Mouse (Mus musculus): ENCODE data around the gene Isyna1. TPM values are rescaled to one million over a fixed set of nuclear protein-coding genes. Genes with fewer than 3 reads are reported as not detected.

Isyna1 gene
- polyA plus RNA-seq, 1 experiment from 2014 or later, result 49.1 TPM

- Histone ChIP-seq H3K27me3 (replicated peaks; ENCODE audit: insufficient read depth, low read length) (no peaks in the 10 kb centered on the region), H3K36me3 (ENCODE audit: insufficient read depth, low read length) (no peaks in the 10 kb centered on the region), H3K4me1 (ENCODE audit: insufficient read depth, low read depth, low read length) (peaks cover 53% of the 10 kb centered on the region), H3K4me3 (ENCODE audit: low read depth, low read length) (no peak overlapping the region), H3K27ac (ENCODE audit: low read length) (peak overlapping the region; percentile 39; the same call in 1 of the 2 replicates), H3K9me3 (ENCODE audit: low read length) (no peaks in the 10 kb centered on the region), H3K4me2 (replicated peaks; ENCODE audit: low read depth, low read length) (no peak overlapping the region), H3K9ac (replicated peaks; ENCODE audit: low read depth) (no peak overlapping the region)
- ATAC-seq (no peak), DNase-seq (ENCODE audit: low spot score) (peak; percentile 40)
- 27% methylated on average over 4 of the region's 4 CpGs for WGBS
- TF ChIP-seq CTCF (IDR thresholded peaks at IDR 0.05), result no peak
- TF ChIP-seq EP300 (IDR thresholded peaks at IDR 0.05), result no peak
Observed at GRCm38 (mm10) chr8:70561357-70561756, 32.8 kb upstream of the Isyna1 start.

DNA sequence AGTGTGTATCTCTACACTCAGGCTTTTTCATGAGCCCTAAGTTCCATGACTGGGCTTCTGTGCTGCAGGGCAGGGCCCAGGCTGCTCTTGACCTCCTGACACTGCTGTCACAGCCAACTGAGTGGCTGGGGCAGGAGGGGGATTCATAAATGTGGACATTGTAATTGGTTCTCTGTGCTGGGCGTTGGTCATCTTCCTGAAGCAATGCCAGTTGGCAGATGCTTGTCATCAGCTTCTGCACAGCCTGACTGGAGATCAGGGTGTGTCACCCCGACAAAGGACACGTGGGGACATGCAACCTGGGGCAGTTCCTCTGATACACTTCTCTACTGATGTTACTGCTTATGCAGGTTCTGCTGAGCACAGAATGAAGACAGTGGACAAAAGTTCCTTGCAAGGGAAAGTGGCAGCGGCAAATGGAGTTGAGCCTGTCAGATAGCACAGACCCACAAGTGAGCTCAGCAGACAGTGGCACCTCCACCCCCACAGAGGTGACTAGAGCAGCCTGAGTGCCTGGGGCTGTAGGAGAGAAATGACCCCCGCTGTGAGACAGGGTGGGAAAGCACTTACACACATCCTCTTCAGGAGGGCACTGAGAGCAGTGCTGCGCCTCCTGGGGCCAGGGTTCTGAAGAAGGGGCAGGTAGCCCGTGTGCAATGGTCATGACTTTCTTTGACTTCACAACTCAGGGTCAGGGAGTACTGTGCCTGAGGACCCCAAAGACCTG, 32.2 kb upstream of the Isyna1 start:
- no peaks in the 10 kb centered on the region for H3K36me3 ChIP-seq (ENCODE audit: insufficient read depth, low read length)
- no peak overlapping the region for H3K9ac ChIP-seq (replicated peaks; ENCODE audit: low read depth)
- 39% methylated on average over 7 of the region's 7 CpGs for WGBS
- peak overlapping the region; percentile 39 for H3K27ac ChIP-seq (ENCODE audit: low read length)
- TF ChIP-seq EP300 (IDR thresholded peaks at IDR 0.05), result 0 out of 2 replicates have a peak, but pooled peaks have one; percentile 32
- no peak for TF ChIP-seq CTCF (IDR thresholded peaks at IDR 0.05)
- no peaks in the 10 kb centered on the region for H3K9me3 ChIP-seq (ENCODE audit: low read length)
- no peak overlapping the region for H3K4me2 ChIP-seq (replicated peaks; ENCODE audit: low read depth, low read length)
- peak; percentile 53 for ATAC-seq
- no peak overlapping the region for H3K4me3 ChIP-seq (ENCODE audit: low read depth, low read length)
- peaks cover 53% of the 10 kb centered on the region for H3K4me1 ChIP-seq (ENCODE audit: insufficient read depth, low read depth, low read length)
- peak; percentile 80 for DNase-seq (ENCODE audit: low spot score)
- no peaks in the 10 kb centered on the region for H3K27me3 ChIP-seq (replicated peaks; ENCODE audit: insufficient read depth, low read length)

GRCm38 (mm10) chr8:70562802-70563201, 31.4 kb upstream of the Isyna1 start:
- Histone ChIP-seq H3K27me3 (replicated peaks; ENCODE audit: insufficient read depth, low read length) (no peaks in the 10 kb centered on the region), H3K9me3 (ENCODE audit: low read length) (no peaks in the 10 kb centered on the region), H3K27ac (ENCODE audit: low read length) (no peak overlapping the region), H3K9ac (replicated peaks; ENCODE audit: low read depth) (no peak overlapping the region), H3K4me2 (replicated peaks; ENCODE audit: low read depth, low read length) (no peak overlapping the region), H3K36me3 (ENCODE audit: insufficient read depth, low read length) (no peaks in the 10 kb centered on the region), H3K4me1 (ENCODE audit: insufficient read depth, low read depth, low read length) (peaks cover 51% of the 10 kb centered on the region), H3K4me3 (ENCODE audit: low read depth, low read length) (no peak overlapping the region)
- WGBS, result 63% methylated on average over 3 of the region's 3 CpGs
- TF ChIP-seq EP300 (IDR thresholded peaks at IDR 0.05) (peak; percentile 61), CTCF (IDR thresholded peaks at IDR 0.05) (no peak)
- peak; percentile 71 for ATAC-seq
- DNase-seq (ENCODE audit: low spot score), result peak; percentile 83

GRCm38 (mm10) chr8:70563763-70564387, 30.3 kb upstream of the Isyna1 start:
- Histone ChIP-seq H3K27ac (ENCODE audit: low read length) (no peak overlapping the region), H3K27me3 (replicated peaks; ENCODE audit: insufficient read depth, low read length) (no peaks in the 10 kb centered on the region), H3K4me1 (ENCODE audit: insufficient read depth, low read depth, low read length) (peaks cover 46% of the 10 kb centered on the region), H3K36me3 (ENCODE audit: insufficient read depth, low read length) (no peaks in the 10 kb centered on the region), H3K9me3 (ENCODE audit: low read length) (no peaks in the 10 kb centered on the region), H3K9ac (replicated peaks; ENCODE audit: low read depth) (no peak overlapping the region), H3K4me2 (replicated peaks; ENCODE audit: low read depth, low read length) (no peak overlapping the region), H3K4me3 (ENCODE audit: low read depth, low read length) (no peak overlapping the region)
- 76% methylated on average over 6 of the region's 6 CpGs for WGBS
- ATAC-seq (no peak), DNase-seq (ENCODE audit: low spot score) (no peak)
- TF ChIP-seq EP300 (IDR thresholded peaks at IDR 0.05) (no peak), CTCF (IDR thresholded peaks at IDR 0.05) (no peak)

DNA sequence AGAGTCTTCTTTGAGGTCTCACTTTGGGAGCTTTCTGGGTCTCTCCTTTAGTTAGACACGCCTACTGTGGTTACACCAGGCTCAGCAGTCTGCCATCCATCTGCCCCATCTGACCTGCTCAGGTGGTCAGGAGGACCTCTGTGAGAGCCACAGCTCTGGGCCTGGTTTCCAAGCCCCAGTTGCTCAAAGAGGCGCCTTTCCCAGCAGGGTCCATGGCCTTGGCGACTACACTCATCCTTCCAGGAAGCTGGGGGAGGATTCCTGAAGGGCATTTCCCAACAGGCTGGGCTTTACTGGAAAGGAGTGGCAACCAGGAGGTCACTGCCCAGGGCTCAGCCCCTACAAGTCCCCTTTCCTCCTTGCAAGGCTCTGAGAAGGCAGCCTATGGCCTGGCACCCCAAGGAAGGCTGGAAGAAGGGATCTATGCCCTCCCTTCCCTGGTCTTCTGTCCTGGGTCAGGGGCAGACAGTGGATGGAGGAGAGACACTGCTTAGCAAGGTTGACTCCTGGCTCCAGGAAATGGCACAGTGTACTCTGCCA, 29.4 kb upstream of the Isyna1 start:
- DNase-seq (ENCODE audit: low spot score) (peak; percentile 49), ATAC-seq (no peak)
- 54% methylated on average over 3 of the region's 3 CpGs for WGBS
- Histone ChIP-seq H3K9me3 (ENCODE audit: low read length) (no peaks in the 10 kb centered on the region), H3K9ac (replicated peaks; ENCODE audit: low read depth) (no peak overlapping the region), H3K4me1 (ENCODE audit: insufficient read depth, low read depth, low read length) (peaks cover 46% of the 10 kb centered on the region), H3K36me3 (ENCODE audit: insufficient read depth, low read length) (no peaks in the 10 kb centered on the region), H3K4me2 (replicated peaks; ENCODE audit: low read depth, low read length) (no peak overlapping the region), H3K4me3 (ENCODE audit: low read depth, low read length) (no peak overlapping the region), H3K27me3 (replicated peaks; ENCODE audit: insufficient read depth, low read length) (no peaks in the 10 kb centered on the region), H3K27ac (ENCODE audit: low read length) (no peak overlapping the region; the same call in 1 of the 2 replicates)
- no peak for TF ChIP-seq CTCF (IDR thresholded peaks at IDR 0.05)
- TF ChIP-seq EP300 (IDR thresholded peaks at IDR 0.05), result 0 out of 2 replicates have a peak, but pooled peaks have one; percentile 29

GRCm38 (mm10) chr8:70565561-70565960, 28.6 kb upstream of the Isyna1 start:
- no peaks in the 10 kb centered on the region for H3K36me3 ChIP-seq (ENCODE audit: insufficient read depth, low read length)
- 34% methylated on average over 3 of the region's 3 CpGs for WGBS
- no peak overlapping the region for H3K4me2 ChIP-seq (replicated peaks; ENCODE audit: low read depth, low read length)
- no peak overlapping the region for H3K27ac ChIP-seq (ENCODE audit: low read length)
- no peaks in the 10 kb centered on the region for H3K9me3 ChIP-seq (ENCODE audit: low read length)
- peaks cover 39% of the 10 kb centered on the region for H3K4me1 ChIP-seq (ENCODE audit: insufficient read depth, low read depth, low read length)
- no peaks in the 10 kb centered on the region for H3K27me3 ChIP-seq (replicated peaks; ENCODE audit: insufficient read depth, low read length)
- H3K9ac ChIP-seq (replicated peaks; ENCODE audit: low read depth), result no peak overlapping the region
- DNase-seq (ENCODE audit: low spot score), result no peak
- no peak for ATAC-seq
- H3K4me3 ChIP-seq (ENCODE audit: low read depth, low read length), result no peak overlapping the region
- no peak for TF ChIP-seq EP300 (IDR thresholded peaks at IDR 0.05)
- no peak for TF ChIP-seq CTCF (IDR thresholded peaks at IDR 0.05)
